Mouse (Mus musculus) hindbrain, embryonic 15.5 days (tissue): ENCODE measurements at regions not wholly inside any gene's neighbourhood (a gene's known extent, or its start where the extent isn't known, plus 50 kb on each side); places are given as distances from the start of the nearest gene placed in this dataset.
A peak's percentile ranks its signal among the peaks of the same experiment; 100 is the strongest.

Source experiments
- ATAC-seq: fragments of 200-750 bp; cut with Nextera tagmentation; 2 replicates; pipeline ENCODE4 v1.8.0; 2017; ENCODE audit warnings: low read depth, moderate number of reproducible peaks, moderate TSS enrichment; ENCODE audit not compliant: low FRiP score
- H3K27ac ChIP-seq: fragments of 300-500 bp; sonication (generic); replicated peaks from 2 replicates; pipeline ENCODE4 v1.5.1; 2015; ENCODE audit warnings: mild to moderate bottlenecking, inconsistent platforms
- H3K27me3 ChIP-seq: fragments of 300-500 bp; sonication (generic); 2 replicates; pipeline ENCODE4 v1.6.1; 2015; ENCODE audit warnings: control low read depth, inconsistent platforms
- H3K36me3 ChIP-seq: fragments of 300-500 bp; sonication (generic); 2 replicates; pipeline ENCODE4 v1.6.1; 2015; ENCODE audit warnings: control low read depth, inconsistent platforms
- H3K4me1 ChIP-seq: fragments of 300-500 bp; sonication (generic); replicated peaks from 2 replicates; pipeline ENCODE4 v1.6.1; 2015; ENCODE audit warnings: control low read depth, inconsistent platforms
- H3K4me2 ChIP-seq: fragments of 300-500 bp; sonication (generic); 2 replicates; pipeline ENCODE4 v1.6.1; 2015; ENCODE audit warnings: moderate library complexity, mild to moderate bottlenecking, inconsistent platforms
- H3K4me3 ChIP-seq: fragments of 300-500 bp; sonication (generic); 2 replicates; pipeline ENCODE4 v1.5.1; 2015; ENCODE audit warnings: mild to moderate bottlenecking, inconsistent platforms
- H3K9ac ChIP-seq: fragments of 300-500 bp; sonication (generic); 2 replicates; pipeline ENCODE4 v1.6.1; 2015; ENCODE audit warnings: inconsistent platforms
- H3K9me3 ChIP-seq: fragments of 300-500 bp; sonication (generic); 2 replicates; pipeline ENCODE4 v1.6.1; 2016; ENCODE audit warnings: control low read depth, inconsistent platforms
- WGBS: fragments of 180-500 bp; shearing (Covaris S2); methylation state at CpG from one replicate; pipeline ENCODE4 v1.1.7; 2015; 5-methylcytosine and 5-hydroxymethylcytosine counted together

DNA sequence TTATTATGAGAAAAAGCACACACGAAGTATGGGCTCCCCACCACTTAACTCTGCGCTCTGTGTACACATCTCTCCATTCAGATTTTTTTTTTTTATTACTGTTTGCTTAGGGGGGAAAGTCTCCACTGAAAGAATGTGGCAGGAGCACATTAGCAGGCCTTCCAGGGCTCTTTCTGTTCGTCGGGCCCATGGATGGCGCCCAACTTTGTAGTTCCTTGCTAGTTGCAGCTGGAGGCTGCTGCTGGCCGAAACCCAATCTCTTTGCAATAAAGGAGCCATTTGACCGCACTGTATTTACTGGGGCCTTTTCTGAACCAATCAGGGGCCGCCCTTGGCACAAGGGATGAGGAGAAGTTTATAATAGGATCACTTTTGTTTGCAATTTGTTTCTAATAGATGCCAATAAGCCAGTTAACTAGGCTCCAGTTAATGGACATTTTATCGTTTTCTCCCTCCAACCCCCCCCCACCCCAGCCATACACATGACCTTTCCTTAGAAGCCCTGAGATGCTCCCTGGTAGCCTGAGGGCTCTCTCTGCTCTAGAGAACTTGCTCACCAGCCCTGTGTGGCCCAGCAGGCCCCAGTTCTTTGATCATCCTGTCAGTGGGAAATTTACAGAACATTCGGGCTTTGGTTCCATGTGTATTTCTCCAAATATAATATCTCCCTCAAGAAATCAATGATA is 104.3 kb downstream of the Evx1 start:
- 71% methylated on average over 10 of the region's 10 CpGs for WGBS
- ATAC-seq: peak; percentile 59; the same call in 1 of the 2 replicates

DNA sequence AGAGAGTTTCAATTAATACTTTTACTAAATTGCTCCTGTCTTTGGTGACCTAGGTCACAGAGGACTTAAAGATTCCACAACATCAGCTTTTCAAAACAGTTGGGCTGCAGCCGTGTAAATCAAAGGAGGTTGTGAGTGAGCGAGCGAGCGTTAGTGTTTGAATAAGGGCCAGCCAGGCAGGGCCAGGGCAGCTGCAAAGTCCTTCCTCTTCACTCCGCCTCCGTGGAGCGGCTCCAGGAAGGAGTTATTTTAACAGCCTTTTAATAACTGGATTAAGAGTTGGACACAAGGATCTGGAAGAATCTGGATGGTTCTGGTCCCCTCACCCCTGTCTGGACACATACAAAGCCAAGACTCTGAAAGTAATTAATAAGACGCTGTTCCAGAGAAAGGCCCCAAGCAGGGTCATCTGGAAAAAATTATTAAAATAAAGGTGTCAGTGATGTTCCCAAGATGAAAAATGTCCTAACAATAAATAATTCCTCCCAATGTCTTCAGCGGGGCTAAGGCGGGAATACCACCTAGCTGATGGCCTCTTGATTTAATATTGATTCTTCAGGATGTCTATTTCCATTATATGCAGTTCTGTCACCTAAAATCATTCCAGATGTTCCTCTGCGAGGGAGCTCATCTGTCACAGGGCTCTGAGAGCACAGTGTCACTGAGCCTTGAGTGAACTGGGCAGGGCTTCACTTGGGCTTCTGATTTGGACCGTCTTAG is 105.3 kb downstream of the Evx1 start:
- Histone ChIP-seq H3K4me1 (peaks cover 5% of the 10 kb centered on the region; the same call in 1 of the 2 replicates), H3K9me3 (no peaks in the 10 kb centered on the region), H3K4me3 (no peak overlapping the region), H3K36me3 (no peaks in the 10 kb centered on the region), H3K9ac (no peak overlapping the region), H3K27me3 (no peaks in the 10 kb centered on the region), H3K4me2 (no peak overlapping the region), H3K27ac (no peak overlapping the region)
- no peak for ATAC-seq
- WGBS: 47% methylated on average over 12 of the region's 12 CpGs

More for the DNA sequence above, 104.3 kb downstream of the Evx1 start:
- Histone ChIP-seq H3K4me2 (no peak overlapping the region), H3K9ac (no peak overlapping the region), H3K9me3 (no peaks in the 10 kb centered on the region), H3K27ac (no peak overlapping the region), H3K27me3 (no peaks in the 10 kb centered on the region), H3K4me1 (peaks cover 5% of the 10 kb centered on the region; the same call in 1 of the 2 replicates), H3K4me3 (no peak overlapping the region), H3K36me3 (no peaks in the 10 kb centered on the region)

DNA sequence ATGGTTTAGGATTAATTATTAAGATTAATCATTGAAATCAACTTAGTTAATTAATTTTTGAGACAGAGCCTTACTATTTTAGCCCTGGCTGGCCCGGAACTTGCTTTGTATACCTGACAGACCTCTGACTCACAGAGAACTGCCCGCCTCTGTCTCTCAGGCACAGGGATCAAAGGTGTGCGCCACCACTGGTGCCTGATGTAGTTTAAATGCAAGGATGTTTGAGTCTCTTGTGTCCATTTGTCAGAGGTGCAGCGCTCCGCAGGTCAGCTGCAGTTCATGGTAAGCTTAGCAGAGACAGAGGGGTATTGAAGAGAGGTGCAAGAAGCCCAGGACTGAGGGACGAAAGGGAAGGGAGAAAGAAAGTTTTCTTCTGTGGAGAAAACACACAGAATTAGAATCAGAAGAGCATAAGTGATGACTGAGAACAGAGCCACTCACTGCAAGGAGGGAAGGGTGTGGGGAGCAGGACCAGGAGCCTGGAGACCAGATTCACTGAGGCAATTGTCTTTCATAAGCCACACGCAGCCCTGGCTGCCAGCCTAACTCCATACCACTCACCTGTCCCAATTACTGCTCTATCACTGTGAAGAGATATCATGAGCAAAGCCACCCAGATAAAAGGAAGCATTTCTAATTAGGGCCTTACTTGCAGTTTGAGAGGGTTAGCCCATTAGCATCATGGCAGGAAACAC is 107.1 kb downstream of the Evx1 start:
- Histone ChIP-seq H3K9me3 (no peaks in the 10 kb centered on the region), H3K27ac (no peak overlapping the region), H3K4me3 (no peak overlapping the region), H3K9ac (no peak overlapping the region), H3K36me3 (no peaks in the 10 kb centered on the region), H3K4me2 (no peak overlapping the region), H3K4me1 (peaks cover 5% of the 10 kb centered on the region; the same call in 1 of the 2 replicates), H3K27me3 (no peaks in the 10 kb centered on the region)
- no peak for ATAC-seq
- 86% methylated on average over 7 of the region's 7 CpGs for WGBS

DNA sequence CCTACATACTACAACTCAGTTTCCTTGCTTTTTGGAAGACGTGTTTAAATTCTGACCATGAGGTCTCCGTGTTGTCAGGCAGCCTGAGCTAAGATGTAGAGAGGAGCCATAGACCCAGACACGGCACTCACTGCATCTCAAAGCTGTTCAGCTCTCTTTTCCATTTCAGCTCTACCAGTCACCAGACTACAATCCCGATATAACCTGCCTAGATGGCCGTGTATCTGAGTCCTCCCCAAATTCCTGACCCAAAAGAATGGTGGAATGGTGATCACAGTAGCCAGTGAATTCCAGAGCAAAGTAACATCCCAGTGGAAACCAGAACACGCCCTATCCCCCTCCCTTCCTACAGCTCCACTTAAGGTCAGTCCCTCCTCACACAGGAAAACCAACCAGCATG is 108.5 kb downstream of the Evx1 start:
- Histone ChIP-seq H3K9me3 (no peaks in the 10 kb centered on the region), H3K27ac (no peak overlapping the region), H3K4me2 (no peak overlapping the region), H3K4me1 (peaks cover 5% of the 10 kb centered on the region; the same call in 1 of the 2 replicates), H3K4me3 (no peak overlapping the region), H3K27me3 (no peaks in the 10 kb centered on the region), H3K36me3 (no peaks in the 10 kb centered on the region), H3K9ac (no peak overlapping the region)
- 90% methylated on average over 6 of the region's 6 CpGs for WGBS
- no peak for ATAC-seq

GRCm38 (mm10) chr6:52422686-52423085 is 109.4 kb downstream of the Evx1 start:
- WGBS: 69% methylated on average over 10 of the region's 10 CpGs
- Histone ChIP-seq H3K27ac (no peak overlapping the region), H3K9me3 (no peaks in the 10 kb centered on the region), H3K27me3 (no peaks in the 10 kb centered on the region), H3K9ac (no peak overlapping the region), H3K4me3 (no peak overlapping the region), H3K36me3 (no peaks in the 10 kb centered on the region), H3K4me1 (peaks cover 2% of the 10 kb centered on the region; the same call in 1 of the 2 replicates), H3K4me2 (no peak overlapping the region)
- ATAC-seq: no peak

DNA sequence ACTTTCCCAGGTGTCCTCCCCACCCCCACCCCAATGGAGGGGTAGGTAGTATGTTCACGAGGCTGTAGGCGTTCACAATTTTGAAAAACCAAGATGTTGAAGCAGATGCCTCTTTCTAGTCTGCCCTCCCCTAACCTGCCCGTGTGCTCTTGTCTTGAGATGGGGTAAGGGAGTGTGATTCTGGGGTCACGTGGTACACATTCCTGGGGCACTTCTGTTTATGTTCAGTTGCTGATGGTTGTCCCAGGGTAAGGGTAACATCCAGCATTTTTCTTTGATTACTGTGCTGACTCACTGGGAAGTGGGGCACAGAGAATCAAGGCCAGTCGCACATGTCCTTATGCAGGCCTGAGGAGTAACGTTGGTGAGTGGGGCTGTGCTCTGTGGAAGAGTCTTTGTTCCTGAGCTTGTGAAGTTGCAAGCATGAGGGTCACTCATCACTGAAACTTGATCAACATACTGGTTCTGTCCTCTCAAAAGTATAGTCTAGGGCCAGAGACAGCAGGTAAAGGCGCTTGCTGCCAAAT is 110.3 kb downstream of the Evx1 start:
- H3K36me3 ChIP-seq: no peaks in the 10 kb centered on the region
- WGBS: 86% methylated on average over 7 of the region's 7 CpGs
- H3K9ac ChIP-seq: no peak overlapping the region
- no peak overlapping the region for H3K4me3 ChIP-seq
- H3K27ac ChIP-seq: no peak overlapping the region
- H3K9me3 ChIP-seq: no peaks in the 10 kb centered on the region
- H3K27me3 ChIP-seq: no peaks in the 10 kb centered on the region
- H3K4me1 ChIP-seq: no peaks in the 10 kb centered on the region
- ATAC-seq: no peak
- H3K4me2 ChIP-seq: no peak overlapping the region

DNA sequence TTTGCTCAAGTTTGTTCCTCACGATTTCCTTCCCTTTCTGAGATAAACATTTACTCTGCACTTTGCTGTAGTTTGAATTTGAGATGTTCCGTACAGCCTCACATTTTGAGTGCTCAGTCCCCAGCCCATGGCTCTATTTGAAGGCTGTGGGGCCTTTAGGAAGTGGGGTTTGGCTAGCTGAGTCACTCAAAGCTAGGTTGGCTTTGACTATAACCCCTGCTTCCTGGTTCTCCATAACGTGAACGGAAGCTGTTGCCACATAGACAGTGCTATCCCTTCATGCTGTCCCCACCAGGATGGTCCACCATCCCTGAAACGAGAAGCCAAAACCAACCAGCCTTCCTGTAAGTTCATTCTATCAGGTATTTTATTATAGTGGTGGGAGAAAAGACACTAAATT is 111.1 kb downstream of the Evx1 start:
- WGBS: 88% methylated on average over 5 of the region's 5 CpGs
- ATAC-seq: no peak

DNA sequence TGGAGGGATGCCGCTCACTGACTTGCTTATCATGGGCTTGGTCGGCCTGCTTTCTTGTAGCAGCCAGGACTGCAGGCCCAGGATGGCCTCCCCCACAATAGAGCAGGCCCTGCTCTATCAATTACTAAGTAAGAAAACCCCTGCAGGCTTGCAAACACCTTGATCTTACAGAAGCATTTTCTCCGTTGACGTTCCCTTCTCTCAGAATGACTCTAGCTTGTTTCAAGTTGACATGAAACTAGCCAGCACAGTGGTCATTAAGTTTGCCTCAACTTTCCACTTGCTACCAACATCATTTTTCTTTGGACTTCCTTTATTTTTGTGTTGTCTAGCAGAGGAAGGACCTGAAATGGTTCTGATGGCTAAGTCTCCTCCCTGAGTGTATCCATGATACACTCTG is 111.8 kb downstream of the Evx1 start:
- WGBS: 92% methylated on average over 4 of the region's 4 CpGs
- Histone ChIP-seq H3K4me3 (no peak overlapping the region), H3K9ac (no peak overlapping the region), H3K27ac (no peak overlapping the region), H3K27me3 (no peaks in the 10 kb centered on the region), H3K36me3 (no peaks in the 10 kb centered on the region), H3K9me3 (no peaks in the 10 kb centered on the region), H3K4me2 (no peak overlapping the region), H3K4me1 (no peaks in the 10 kb centered on the region)
- no peak for ATAC-seq

More for the DNA sequence above, 111.1 kb downstream of the Evx1 start:
- no peak overlapping the region for H3K9ac ChIP-seq
- H3K4me3 ChIP-seq: no peak overlapping the region
- no peaks in the 10 kb centered on the region for H3K36me3 ChIP-seq
- no peaks in the 10 kb centered on the region for H3K27me3 ChIP-seq
- no peaks in the 10 kb centered on the region for H3K4me1 ChIP-seq
- no peak overlapping the region for H3K4me2 ChIP-seq
- H3K9me3 ChIP-seq: no peaks in the 10 kb centered on the region
- no peak overlapping the region for H3K27ac ChIP-seq

- H3K4me2 ChIP-seq: no peak overlapping the region
- no peak overlapping the region for H3K9ac ChIP-seq
- H3K27ac ChIP-seq: no peak overlapping the region
- H3K4me3 ChIP-seq: no peak overlapping the region
- no peaks in the 10 kb centered on the region for H3K4me1 ChIP-seq
- WGBS: 79% methylated on average over 11 of the region's 11 CpGs
- H3K27me3 ChIP-seq: no peaks in the 10 kb centered on the region
- H3K9me3 ChIP-seq: no peaks in the 10 kb centered on the region
- no peak for ATAC-seq
- H3K36me3 ChIP-seq: no peaks in the 10 kb centered on the region
Observed at GRCm38 (mm10) chr6:52428489-52429203, 115.3 kb downstream of the Evx1 start.

- no peak for ATAC-seq
- Histone ChIP-seq H3K27ac (no peak overlapping the region), H3K9me3 (no peaks in the 10 kb centered on the region), H3K36me3 (no peaks in the 10 kb centered on the region), H3K4me3 (no peak overlapping the region), H3K27me3 (no peaks in the 10 kb centered on the region), H3K4me1 (no peaks in the 10 kb centered on the region), H3K4me2 (no peak overlapping the region), H3K9ac (no peak overlapping the region)
- WGBS: 87% methylated on average over 5 of the region's 5 CpGs
Observed at GRCm38 (mm10) chr6:52429204-52429552, 115.9 kb downstream of the Evx1 start.

DNA sequence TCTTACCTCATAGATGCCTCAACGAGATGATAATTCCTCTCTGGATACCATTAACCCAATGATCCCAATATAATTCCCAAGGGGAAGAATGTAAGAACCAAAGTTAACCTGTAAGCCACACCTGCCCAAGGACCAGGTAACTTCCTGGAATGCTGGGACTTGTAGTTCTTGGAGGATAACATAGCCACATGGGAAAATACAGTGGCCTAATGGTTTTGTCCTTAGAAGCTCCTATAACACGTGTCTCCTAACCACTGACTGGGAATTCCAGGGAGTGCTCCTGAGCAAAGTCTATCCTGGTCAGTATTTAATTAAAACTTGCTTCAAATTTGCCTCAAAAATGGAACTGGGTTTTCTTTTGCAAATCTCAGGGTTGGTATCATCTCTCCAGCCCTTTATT is 119.9 kb downstream of the Evx1 start:
- Histone ChIP-seq H3K9me3 (no peaks in the 10 kb centered on the region), H3K9ac (no peak overlapping the region), H3K4me2 (no peak overlapping the region), H3K27ac (no peak overlapping the region), H3K36me3 (no peaks in the 10 kb centered on the region), H3K27me3 (no peaks in the 10 kb centered on the region), H3K4me3 (no peak overlapping the region), H3K4me1 (no peaks in the 10 kb centered on the region)
- ATAC-seq: no peak
- 82% methylated on average over 2 of the region's 2 CpGs for WGBS
